Mouse (Mus musculus): ENCODE measurements at regions not wholly inside any gene's neighbourhood (a gene's known extent, or its start where the extent isn't known, plus 50 kb on each side); places are given as distances from the start of the nearest gene placed in this dataset.

GRCm38 (mm10) chr2:169215546-169216043 is 260.2 kb upstream of the Zfp64 start:
- 79% methylated on average over 18 of the region's 18 CpGs for WGBS (ENCODE audit: insufficient replicate concordance)
- no peak for DNase-seq (ENCODE audit: low read depth in 3 of 3, low spot score in 3 of 3)
- H3K27ac ChIP-seq, result no peak overlapping the region
- H3K9me3 ChIP-seq (ENCODE audit: control insufficient read depth, low read length), result no peaks in the 10 kb centered on the region
- no peaks in the 10 kb centered on the region for H3K36me3 ChIP-seq (replicated peaks; ENCODE audit: control insufficient read depth, insufficient read depth, low read depth)
- ATAC-seq (ENCODE audit: insufficient read depth), result no peak
- H3K9ac ChIP-seq (replicated peaks), result no peak overlapping the region
- H3K4me2 ChIP-seq (ENCODE audit: low read depth), result no peak overlapping the region
- no peak overlapping the region for H3K4me3 ChIP-seq (ENCODE audit: insufficient read depth in 1 of 2, low read depth in 2 of 2, low read length in 2 of 2)
- H3K4me1 ChIP-seq (replicated peaks; ENCODE audit: control insufficient read depth in 2 of 2, insufficient read depth in 2 of 2, low read length in 1 of 2), result no peaks in the 10 kb centered on the region
- no peaks in the 10 kb centered on the region for H3K27me3 ChIP-seq (ENCODE audit: control insufficient read depth, insufficient read depth, low read length)
- TF ChIP-seq EP300 (IDR thresholded peaks at IDR 0.05; ENCODE audit: low read depth), result no peak
- TF ChIP-seq CTCF (IDR thresholded peaks at IDR 0.05; ENCODE audit: low read depth), result no peak

GRCm38 (mm10) chr2:169214396-169214795 is 259.0 kb upstream of the Zfp64 start:
- Histone ChIP-seq H3K4me3 (ENCODE audit: insufficient read depth in 1 of 2, low read depth in 2 of 2, low read length in 2 of 2) (no peak overlapping the region), H3K36me3 (replicated peaks; ENCODE audit: control insufficient read depth, insufficient read depth, low read depth) (no peaks in the 10 kb centered on the region), H3K4me1 (replicated peaks; ENCODE audit: control insufficient read depth in 2 of 2, insufficient read depth in 2 of 2, low read length in 1 of 2) (no peaks in the 10 kb centered on the region), H3K4me2 (ENCODE audit: low read depth) (no peak overlapping the region), H3K9me3 (ENCODE audit: control insufficient read depth, low read length) (no peaks in the 10 kb centered on the region), H3K27me3 (ENCODE audit: control insufficient read depth, insufficient read depth, low read length) (no peaks in the 10 kb centered on the region), H3K9ac (replicated peaks) (no peak overlapping the region), H3K27ac (no peak overlapping the region)
- 71% methylated on average over 1 of the region's 1 CpGs for WGBS (ENCODE audit: insufficient replicate concordance)
- DNase-seq (ENCODE audit: low read depth in 3 of 3, low spot score in 3 of 3) (no peak), ATAC-seq (ENCODE audit: insufficient read depth) (no peak)
- TF ChIP-seq CTCF (IDR thresholded peaks at IDR 0.05; ENCODE audit: low read depth), result no peak
- TF ChIP-seq EP300 (IDR thresholded peaks at IDR 0.05; ENCODE audit: low read depth), result no peak

- no peak for DNase-seq (ENCODE audit: low read depth in 3 of 3, low spot score in 3 of 3)
- Histone ChIP-seq H3K9ac (replicated peaks) (no peak overlapping the region), H3K4me2 (ENCODE audit: low read depth) (no peak overlapping the region), H3K27me3 (ENCODE audit: control insufficient read depth, insufficient read depth, low read length) (no peaks in the 10 kb centered on the region), H3K36me3 (replicated peaks; ENCODE audit: control insufficient read depth, insufficient read depth, low read depth) (no peaks in the 10 kb centered on the region), H3K27ac (no peak overlapping the region), H3K9me3 (ENCODE audit: control insufficient read depth, low read length) (no peaks in the 10 kb centered on the region), H3K4me1 (replicated peaks; ENCODE audit: control insufficient read depth in 2 of 2, insufficient read depth in 2 of 2, low read length in 1 of 2) (no peaks in the 10 kb centered on the region), H3K4me3 (ENCODE audit: insufficient read depth in 1 of 2, low read depth in 2 of 2, low read length in 2 of 2) (no peak overlapping the region)
- TF ChIP-seq CTCF (IDR thresholded peaks at IDR 0.05; ENCODE audit: low read depth) (no peak), EP300 (IDR thresholded peaks at IDR 0.05; ENCODE audit: low read depth) (no peak)
- WGBS (ENCODE audit: insufficient replicate concordance), result 33% methylated on average over 10 of the region's 10 CpGs
- no peak for ATAC-seq (ENCODE audit: insufficient read depth)
Observed at GRCm38 (mm10) chr2:169213314-169213713, 257.9 kb upstream of the Zfp64 start.

GRCm38 (mm10) chr2:169212676-169213257 is 257.4 kb upstream of the Zfp64 start:
- Histone ChIP-seq H3K4me1 (replicated peaks; ENCODE audit: control insufficient read depth in 2 of 2, insufficient read depth in 2 of 2, low read length in 1 of 2) (no peaks in the 10 kb centered on the region), H3K36me3 (replicated peaks; ENCODE audit: control insufficient read depth, insufficient read depth, low read depth) (no peaks in the 10 kb centered on the region), H3K9ac (replicated peaks) (no peak overlapping the region), H3K4me2 (ENCODE audit: low read depth) (no peak overlapping the region), H3K27ac (no peak overlapping the region), H3K4me3 (ENCODE audit: insufficient read depth in 1 of 2, low read depth in 2 of 2, low read length in 2 of 2) (no peak overlapping the region), H3K27me3 (ENCODE audit: control insufficient read depth, insufficient read depth, low read length) (no peaks in the 10 kb centered on the region), H3K9me3 (ENCODE audit: control insufficient read depth, low read length) (no peaks in the 10 kb centered on the region)
- no peak for TF ChIP-seq CTCF (IDR thresholded peaks at IDR 0.05; ENCODE audit: low read depth)
- TF ChIP-seq EP300 (IDR thresholded peaks at IDR 0.05; ENCODE audit: low read depth), result no peak
- no peak for DNase-seq (ENCODE audit: low read depth in 3 of 3, low spot score in 3 of 3)
- ATAC-seq (ENCODE audit: insufficient read depth), result no peak
- WGBS (ENCODE audit: insufficient replicate concordance), result 70% methylated on average over 3 of the region's 3 CpGs

GRCm38 (mm10) chr2:169204254-169204752 is 248.9 kb upstream of the Zfp64 start:
- ATAC-seq (ENCODE audit: insufficient read depth) (no peak), DNase-seq (ENCODE audit: low read depth in 3 of 3, low spot score in 3 of 3) (no peak)
- Histone ChIP-seq H3K36me3 (replicated peaks; ENCODE audit: control insufficient read depth, insufficient read depth, low read depth) (no peaks in the 10 kb centered on the region), H3K27me3 (ENCODE audit: control insufficient read depth, insufficient read depth, low read length) (no peaks in the 10 kb centered on the region), H3K9ac (replicated peaks) (no peak overlapping the region), H3K4me1 (replicated peaks; ENCODE audit: control insufficient read depth in 2 of 2, insufficient read depth in 2 of 2, low read length in 1 of 2) (no peaks in the 10 kb centered on the region), H3K4me3 (ENCODE audit: insufficient read depth in 1 of 2, low read depth in 2 of 2, low read length in 2 of 2) (no peak overlapping the region), H3K27ac (no peak overlapping the region), H3K4me2 (ENCODE audit: low read depth) (no peak overlapping the region), H3K9me3 (ENCODE audit: control insufficient read depth, low read length) (no peaks in the 10 kb centered on the region)
- 34% methylated on average over 19 of the region's 19 CpGs for WGBS (ENCODE audit: insufficient replicate concordance)
- no peak for TF ChIP-seq CTCF (IDR thresholded peaks at IDR 0.05; ENCODE audit: low read depth)
- no peak for TF ChIP-seq EP300 (IDR thresholded peaks at IDR 0.05; ENCODE audit: low read depth)
